Mouse (Mus musculus): ENCODE results near the gene Pou2f1. TPM values are rescaled to one million over a fixed set of nuclear protein-coding genes. Genes with fewer than 3 reads are reported as not detected.

The Pou2f1 gene
- polyA plus RNA-seq, 1 experiment: 3.0 TPM

DNA sequence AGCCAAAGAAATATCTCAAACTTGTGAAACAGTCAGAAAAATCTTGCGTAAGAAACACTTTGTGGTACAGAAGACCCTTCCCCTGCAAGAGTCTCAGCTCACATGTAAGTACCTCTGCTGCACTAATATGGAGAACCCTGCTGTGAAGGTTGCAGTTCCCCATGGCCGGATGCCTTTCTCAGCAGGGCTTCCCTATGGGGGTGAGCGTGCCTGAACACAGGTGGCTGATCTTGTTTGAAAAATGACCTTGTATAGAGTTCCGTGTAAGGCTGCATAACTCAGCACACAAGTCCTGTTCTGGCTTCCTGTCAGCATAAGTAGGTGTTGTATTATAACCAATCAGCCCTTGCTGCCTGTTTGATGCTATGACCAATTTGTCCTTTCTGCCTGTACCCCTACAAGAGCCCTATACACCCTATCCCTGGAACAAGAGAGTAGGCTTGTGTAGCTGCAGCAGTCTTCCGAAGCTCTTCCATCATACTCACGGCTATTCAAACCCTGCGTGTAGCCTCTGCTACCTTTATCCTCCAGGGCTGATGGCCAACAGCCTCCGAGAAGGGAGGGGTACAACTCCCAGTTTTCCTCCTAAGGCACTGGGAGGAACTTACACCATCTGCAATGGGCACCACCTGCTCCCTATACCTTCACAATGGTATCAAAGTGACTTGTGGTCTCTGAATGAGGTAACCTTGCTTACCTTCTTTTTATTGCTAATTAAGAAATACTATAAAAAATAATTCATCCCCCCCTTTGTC is 120.2 kb downstream of the Pou2f1 start:
- no peak for DNase-seq (ENCODE audit: low spot score)

DNA sequence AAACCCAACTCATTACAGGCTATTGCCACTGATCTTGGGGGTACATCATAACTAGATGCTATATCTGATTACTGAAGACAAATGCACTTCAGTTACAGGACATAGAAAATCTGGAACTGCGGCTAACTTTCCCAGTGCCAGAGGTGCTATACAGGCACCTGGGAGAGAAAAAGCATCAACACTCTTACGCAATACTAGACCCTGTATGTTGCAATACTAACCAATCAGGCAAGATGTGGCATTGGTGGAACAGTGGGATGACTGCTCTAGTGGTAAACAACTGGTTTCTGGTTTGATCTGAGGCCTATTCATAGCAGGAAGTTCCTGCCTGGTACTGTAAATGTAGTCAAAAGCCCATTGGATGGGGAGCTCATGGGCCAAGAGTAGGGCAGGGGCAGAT is 123.7 kb downstream of the Pou2f1 start:
- no peak for DNase-seq (ENCODE audit: low spot score)

DNA sequence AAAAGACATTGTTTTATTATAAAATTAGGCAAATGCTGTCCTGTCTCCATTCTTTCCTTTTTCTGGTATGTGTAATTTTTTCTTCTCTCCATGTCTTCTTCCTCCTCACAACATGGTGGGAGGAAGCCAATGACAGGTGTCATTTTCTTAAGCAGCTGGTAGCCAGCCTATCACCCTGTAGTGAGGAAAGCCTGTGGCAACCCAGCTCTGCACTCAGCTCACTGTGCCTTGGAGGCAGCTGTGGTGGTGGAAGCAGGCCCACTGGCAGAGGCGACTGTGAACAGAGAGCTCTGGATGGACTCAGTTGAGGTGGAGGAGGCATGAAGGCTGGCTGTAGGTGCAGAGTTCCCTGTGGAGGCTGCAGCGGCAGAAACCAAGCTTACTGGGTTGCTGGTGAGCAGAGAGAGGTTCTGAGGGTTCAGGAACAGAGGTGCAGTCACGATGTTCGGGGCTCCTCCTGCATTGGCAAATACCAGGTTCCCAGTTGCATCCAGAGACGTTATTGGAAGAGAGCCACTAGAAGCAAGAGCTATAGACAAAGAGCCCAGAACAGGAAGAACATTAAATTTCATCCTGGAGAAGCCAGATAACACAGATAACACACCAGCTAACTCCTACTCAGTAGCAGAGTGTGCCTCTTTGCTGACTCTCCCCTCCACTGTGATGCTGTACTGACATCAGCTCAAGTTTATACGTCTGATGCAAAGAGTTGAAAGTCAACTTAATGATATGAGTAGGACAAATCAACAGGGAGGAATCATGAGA is 126.8 kb downstream of the Pou2f1 start:
- no peak for DNase-seq (ENCODE audit: low spot score)

DNA sequence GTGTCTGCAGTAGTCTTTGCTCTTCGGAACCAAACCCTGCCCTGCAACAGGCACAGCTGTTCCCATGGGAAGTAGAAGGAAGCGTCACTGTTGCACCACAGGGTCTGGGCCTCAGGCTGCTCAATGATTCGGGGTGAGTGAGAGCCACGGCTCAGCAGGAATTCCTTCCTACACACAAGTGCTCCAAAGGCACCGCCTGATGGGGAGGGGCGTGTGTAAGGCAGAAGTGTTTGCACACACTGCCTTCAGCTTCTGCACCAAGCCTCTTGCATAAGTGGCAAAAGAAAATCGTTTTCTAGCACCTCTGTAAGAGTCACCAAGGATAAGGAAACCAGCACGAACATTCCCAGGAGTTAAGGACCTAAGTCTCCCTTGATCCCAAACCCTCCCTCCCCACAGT is 127.8 kb downstream of the Pou2f1 start:
- DNase-seq (ENCODE audit: low spot score): no peak

DNA sequence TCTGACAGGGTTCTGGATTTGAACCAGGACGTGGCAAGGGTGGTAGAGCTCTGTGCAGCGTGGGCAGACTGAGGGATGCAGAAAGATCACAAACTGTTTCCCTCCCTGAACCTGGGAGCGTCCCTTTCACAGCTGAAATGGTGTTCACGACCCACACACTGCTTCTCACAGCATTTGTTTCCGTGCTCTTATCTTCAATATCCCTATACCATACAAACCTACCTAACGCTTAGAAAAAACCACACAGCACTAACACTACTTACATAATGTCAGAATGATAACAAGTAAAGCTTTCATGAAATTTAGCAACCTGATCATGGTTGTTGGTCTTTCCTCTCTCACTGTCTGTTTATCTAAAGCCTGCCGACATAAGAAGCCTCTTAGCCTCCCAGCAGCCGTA is 133.8 kb downstream of the Pou2f1 start:
- no peak for DNase-seq (ENCODE audit: low spot score)

DNA sequence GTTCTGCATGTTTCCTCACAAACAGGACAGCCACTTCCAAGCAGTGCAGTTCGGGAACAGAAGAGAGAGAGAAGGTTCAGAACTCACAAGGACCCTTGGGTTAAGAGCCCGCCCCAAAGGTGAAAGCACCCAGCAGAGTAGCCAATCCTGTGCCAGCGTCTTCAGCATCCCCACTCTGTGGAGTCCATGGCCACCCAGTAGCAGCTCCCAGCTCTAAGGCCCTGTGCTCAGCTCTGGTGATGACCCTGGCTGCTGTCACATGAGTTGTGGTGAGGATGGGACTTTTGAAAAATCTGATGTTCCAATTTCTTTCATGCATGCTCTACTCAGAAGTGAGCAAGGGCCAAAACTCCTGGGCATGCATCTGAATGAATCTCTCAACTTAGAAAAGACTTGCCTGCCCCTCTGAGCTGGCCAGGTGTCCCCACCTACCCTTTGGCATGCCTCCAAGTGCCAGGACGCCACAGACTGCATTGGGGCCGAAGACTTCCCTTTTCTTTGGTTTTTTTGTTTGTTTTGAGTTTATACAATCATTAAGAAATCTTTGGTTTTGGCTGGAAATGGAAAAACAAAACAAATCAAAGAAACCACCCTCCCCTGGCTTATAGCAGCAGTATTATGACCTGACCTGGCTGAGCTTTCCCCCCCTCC is 135.7 kb downstream of the Pou2f1 start:
- no peak for DNase-seq (ENCODE audit: low spot score)

DNA sequence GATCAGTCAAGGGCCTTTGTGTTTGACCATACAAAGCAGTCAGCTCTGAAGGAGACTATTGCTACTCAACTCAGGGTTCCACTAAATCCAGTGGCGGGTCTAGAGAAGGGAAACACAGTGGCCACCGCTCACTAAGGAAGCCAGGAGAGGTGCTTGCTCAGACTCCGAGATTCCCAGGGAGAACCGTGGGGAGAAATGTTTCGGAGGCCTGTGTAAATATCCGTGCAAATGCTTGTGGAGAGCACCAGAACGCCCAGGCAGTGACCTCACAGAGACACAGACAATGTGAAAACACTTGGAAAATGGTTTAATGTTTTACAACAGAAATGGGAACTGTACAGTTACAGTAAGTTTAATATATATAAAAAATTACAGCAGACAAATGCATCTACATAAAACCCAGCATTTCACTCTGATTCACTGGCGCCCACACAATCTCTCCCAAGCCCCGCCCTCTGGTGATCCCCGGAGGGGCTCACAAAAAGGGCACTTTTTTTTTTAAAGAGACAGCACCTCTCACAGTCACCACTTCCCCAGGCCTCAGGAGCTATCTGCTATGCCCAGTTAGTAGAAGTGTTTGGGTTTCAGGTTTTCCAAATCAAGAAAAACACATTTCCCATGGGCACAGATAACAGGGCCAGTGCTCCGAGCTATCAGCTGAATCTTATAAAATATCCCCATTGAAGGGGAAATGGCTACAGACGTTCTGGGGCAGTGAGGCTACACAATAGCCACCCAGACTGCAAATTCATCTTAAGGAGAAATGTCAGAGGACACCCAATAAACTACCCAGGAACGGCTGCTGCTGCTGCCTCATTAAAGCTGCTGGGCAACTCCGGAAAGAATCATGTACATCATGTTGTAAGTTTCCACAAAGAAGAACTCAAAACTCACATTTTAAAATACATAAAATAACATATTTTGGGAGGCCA is 137.3 kb downstream of the Pou2f1 start:
- DNase-seq (ENCODE audit: low spot score): no peak

DNA sequence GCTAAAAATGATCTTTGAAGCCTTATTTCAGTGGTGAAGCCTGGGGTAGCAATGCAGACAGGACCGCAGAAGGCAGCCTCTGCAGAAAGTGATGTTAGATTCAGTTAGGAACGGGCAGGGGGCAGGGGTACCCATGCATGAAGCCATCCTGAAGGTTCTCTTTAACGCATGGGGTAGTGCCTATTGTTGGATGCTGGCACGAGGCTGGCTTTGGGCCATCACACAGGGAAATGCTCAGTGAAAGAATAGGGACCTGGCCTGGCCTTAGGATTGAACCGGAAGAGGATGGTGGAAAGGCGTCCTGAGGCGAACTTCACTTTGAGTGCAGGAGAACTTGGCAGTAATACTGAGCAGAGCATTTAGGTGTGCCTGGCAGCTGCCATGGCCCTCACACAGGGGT is 140.4 kb downstream of the Pou2f1 start:
- DNase-seq (ENCODE audit: low spot score): no peak

DNA sequence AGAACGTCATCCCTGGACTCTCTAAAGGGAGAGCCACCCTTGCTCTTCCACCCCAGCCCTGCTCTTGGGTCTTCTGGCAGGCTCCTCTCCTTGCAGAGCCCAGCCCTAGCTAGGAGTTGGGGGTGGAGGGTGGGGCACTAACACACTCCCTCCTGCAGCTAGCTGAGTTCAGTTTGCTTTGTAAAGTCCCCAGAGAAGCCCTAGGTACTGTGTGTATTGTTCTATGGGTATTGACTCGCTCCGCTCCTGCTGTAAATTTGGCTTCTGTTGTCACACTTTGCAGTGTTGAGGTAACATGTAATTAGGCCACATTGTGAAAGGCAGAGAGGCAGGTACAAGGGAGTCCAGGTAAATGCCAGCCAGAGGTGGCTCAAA is 141.3 kb downstream of the Pou2f1 start:
- DNase-seq (ENCODE audit: low spot score): no peak

DNA sequence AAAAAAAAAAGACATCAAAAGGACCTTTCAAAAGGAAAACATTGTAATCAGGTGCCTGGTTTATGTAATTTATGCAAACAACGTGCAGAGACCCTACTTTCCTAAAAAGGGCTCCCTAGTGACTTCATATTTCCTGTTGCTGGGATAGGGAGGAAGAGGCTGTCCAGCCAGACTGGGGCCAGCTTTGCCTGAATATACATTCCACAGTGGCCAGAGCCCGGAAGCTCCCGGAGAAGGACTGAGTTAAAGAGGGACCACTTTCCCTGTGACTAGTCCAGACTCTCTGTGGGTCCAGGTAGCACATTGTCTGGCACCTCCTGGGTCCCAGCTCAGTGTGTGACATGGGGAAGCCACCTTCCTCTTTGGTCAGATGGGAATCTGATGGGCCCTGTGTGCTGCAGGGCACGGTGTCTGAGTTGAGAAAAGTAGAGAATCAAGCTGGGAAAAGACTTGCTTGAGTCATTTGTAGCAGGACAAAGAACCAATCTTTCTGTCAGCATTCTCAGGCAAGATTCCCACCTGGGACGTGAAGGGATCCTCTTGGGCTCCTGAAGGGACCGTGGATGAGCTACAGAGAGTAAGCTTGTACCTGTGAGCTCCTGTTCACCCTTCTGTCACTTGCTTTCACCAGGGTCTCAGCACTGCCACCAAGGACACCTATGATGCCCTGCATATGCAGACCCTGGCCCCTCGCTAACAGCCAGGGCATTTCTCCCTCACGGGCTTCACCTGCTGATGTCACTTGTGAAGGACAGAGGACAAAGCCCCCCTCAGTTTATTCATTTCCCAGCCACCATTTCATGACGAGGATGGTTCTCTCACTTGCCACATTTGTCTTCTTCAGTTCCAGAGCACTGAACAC is 141.9 kb downstream of the Pou2f1 start:
- DNase-seq (ENCODE audit: low spot score): no peak

DNA sequence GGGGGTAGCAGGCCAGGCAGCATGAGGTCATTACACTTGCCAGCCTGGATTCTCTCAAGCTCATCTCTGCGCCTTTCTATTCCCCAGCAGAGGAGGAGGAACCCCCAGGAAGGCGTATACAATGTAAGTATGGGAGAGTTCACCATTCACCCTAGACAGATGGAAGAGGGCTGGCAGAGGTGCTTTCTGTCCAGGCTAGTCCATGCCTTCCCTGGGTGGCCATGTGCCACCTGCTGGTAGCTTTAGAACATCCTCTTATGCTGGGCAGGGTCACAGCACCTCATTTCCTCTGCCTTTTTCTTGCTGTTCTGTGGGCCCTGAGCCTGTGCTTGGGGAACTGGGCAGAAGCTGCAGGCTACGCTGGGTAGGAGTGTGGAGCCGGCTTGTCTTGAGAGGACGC is 144.1 kb downstream of the Pou2f1 start:
- DNase-seq (ENCODE audit: low spot score): no peak

DNA sequence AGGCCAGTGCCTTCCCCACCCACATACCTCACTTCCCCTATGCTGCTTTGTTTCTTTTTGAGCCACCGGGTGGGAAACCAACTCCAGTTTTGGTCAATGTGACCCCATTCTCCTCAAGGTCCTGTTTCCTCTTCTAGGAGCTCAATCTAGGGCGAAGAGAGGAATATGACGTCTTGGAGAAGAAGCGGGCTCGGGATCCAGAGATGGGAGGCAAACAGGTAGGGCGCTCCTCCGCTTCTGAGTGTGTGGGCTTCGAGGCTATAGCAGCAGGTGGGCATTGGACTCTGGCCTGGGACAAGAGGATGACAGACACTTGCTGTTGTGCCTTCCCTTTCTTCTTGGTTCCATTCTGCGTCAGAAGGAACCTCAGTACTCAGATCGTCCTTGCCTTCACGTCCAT is 145.2 kb downstream of the Pou2f1 start:
- no peak for DNase-seq (ENCODE audit: low spot score)

DNA sequence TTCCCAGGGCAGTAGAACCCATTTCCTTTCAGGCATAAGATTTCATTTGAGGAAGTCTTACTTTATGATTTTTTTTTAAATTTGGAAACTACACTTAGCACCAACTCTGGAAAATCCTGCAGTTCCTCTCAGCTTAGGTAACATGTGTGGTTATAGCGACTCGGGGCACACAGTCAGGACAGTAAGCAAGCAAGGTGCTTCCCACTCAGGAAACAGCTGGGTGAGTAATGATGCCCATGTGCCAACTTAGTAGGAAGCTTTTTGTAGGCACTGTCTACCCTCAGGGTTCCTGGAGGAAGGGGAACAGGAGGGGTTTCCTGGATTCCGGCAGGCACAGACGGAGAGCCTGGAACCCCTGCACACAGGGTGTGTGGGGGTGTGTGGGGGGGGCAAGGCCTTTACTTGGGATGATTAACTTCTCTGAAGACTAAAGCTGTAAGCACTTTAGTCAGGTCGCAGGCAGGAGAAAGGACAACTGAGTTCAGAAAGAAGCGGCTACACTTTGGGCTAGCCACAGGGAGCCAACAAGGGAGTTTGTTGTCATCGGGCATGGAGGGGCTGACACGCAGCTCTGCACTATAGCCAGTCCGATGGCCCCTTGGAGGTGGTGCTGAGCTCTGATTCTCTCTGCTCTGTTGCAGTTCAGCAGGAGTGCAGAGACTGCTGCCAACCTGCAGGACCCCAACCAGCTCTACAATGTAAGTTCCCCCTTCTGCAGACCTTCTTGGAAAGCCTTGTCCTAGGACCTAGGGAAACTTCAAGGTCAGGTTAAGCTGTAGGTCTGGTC is 146.5 kb downstream of the Pou2f1 start:
- DNase-seq (ENCODE audit: low spot score): no peak

DNA sequence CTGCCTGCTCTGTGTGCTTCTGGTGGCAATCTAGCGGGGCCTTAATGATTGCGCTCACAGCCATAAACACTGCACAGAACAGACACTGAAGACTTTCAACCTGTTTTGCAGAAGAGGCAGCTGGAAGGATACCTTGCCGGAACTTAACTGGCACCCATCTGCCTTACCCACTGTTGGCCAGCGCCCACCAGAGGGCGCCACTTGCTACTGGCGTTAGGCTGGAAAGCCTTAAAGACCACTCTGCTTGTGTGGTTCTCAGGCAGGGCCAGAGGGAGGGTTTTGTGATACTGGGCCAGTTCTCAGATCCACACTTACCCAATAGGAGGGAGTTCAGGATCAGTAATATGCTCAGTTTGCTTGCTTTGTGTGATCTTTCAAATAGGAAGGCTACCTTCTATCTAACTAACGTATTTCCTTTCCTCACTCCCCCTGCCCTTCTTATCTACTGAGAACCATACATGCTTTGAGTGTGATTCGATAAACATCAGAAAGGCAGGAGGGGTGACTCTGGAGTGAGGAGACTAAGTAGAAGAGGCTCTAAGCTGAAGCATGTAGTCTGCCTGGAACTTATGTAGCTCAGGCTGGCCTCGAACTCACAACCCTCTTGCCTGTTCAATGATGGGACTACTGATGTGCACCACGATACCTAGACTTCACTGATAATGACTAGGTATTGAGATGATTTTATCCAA is 148.6 kb downstream of the Pou2f1 start:
- peak; percentile 41 for DNase-seq (ENCODE audit: low spot score)

DNA sequence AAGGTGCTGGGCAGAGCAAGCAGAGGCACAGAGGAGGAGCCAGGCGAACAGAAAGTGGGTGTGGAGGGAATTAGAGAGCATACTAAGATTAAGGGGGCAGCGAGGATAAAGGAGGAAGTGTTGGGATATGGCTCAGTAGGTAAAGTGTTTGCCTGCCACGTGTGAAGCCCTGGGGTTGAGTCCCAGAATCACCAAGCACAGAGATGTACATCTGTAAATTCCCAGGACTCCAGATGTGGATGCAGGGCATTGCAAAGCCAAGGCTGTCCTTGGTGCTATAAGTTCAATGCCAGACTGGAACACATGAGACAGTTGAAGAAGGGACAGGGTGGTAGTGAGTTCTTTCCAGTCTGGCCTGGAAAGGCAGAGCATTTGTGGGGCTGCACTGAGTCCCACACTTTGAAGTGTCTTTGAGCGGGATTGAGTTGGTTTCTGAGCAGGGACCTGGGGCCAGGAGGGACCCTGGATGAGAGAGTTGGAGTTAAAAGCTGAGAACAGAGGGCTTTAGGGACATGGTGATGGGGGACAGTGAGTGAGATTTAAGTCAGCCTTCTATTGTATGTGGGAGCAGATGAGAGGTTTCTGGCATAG is 149.3 kb downstream of the Pou2f1 start:
- DNase-seq (ENCODE audit: low spot score): no peak

DNA sequence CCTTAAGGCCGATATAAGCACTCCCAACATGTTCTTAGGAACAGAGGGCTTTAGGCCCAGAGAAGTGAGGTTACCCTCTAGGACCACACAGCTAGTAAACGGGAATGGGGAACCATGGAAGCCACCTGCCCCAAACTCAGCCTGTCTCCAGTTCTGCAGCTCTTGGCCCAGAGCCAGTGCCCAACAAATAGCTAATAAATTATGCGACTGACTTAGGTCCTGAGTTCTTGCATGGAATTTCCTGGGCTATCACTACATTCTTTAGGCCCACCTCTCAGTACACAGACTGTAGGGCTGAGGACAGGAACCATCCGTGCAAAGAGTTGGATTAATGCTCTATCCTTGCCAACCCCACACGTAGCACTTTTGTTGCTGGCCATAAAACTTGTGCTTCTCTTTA is 150.3 kb downstream of the Pou2f1 start:
- no peak for DNase-seq (ENCODE audit: low spot score)

DNA sequence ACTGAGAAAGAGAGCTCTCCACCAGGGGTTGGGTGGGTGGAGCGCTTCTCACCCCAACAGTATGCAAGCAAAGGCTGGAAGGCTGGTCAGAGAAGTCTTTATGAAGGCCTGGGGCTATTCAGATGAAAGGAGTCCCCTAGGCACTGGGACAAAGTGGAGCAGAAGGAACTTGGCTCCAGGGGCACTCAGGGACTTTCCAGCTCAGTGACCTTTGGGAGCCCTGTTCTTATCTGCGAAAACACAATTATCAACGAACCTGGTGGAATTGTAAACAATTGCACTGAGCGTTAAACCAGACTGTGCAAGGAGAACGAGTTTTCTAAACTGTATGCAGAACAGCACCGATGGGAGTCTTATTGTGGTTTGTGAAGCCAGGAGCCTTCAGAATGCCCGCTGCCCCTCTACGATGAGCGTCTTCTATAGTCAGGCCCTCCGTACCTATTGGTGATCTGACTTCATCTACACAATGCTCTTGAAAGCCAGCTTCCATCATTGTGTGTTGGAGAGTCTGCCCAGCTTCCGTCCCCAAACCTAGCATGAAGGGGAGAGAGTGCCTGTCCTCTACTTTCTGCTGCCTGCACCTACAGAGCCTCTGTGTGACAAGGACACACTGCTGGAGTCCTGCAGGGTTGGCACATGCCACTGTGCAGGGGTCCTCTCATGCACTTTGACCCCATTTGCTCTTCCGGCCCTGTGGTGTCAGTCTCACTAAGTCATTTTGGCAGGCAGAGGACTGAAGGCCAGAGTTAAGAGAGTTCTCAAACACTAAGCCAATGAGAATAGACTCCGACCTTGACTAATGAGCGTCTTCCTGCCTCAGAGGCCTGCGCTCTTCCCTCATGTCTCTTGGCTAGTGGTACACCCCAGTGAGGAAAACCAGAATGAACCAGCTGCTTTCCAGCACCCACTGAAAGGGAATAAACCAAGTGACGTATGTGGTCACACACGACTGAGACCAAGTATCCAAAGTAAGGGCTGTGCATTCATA is 152.7 kb downstream of the Pou2f1 start:
- no peak for DNase-seq (ENCODE audit: low spot score)

DNA sequence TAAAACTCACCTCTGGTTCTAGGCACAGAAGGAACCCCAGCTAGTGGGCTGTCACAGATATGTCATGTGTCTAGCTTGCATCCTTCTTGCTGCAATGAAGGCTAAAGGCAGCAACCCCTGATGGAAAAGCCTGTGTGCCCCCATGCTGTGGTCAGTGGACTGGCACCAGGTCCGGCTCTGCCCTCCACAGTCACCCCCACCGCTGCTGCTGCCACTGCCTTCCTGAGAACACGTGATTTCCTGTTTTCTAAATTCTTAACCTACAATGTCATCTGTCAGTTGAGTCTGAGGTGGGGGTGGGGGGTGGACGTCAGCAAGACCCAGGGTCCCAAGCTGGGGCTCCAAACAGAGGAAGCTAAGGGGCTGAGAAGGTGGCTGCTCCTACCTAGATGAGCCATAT is 153.6 kb downstream of the Pou2f1 start:
- DNase-seq (ENCODE audit: low spot score): no peak
